In genomic region chr5:73406861-73407260, GRCm38 (mm10) we compare ENCODE assay signal across 13 mouse cellular contexts. TPM values are rescaled to one million over a fixed set of nuclear protein-coding genes. Genes with fewer than 3 reads are reported as not detected.
DNase-seq lines count a peak whose midpoint lies in the region; ATAC-seq and TF ChIP-seq lines count a peak whose summit lies in the region.
"Had no signal": no experiment of that assay in that cellular context is flagged by ENCODE, and none has a peak within 500 bp of the region (broad histone marks: within the 10 kb centered on the region; RNA-seq: fewer than 3 reads in every experiment).

No protein-coding gene starts in this region.

- no peak overlapping the region for H3K4me2 ChIP-seq in kidney, postnatal 0 days (ENCODE audit: low read length)
- H3K4me2 ChIP-seq in stomach, postnatal 0 days (replicated peaks; ENCODE audit: low read depth) = no peak overlapping the region; the same call in 1 of the 2 replicates

- H3K36me3 ChIP-seq in kidney, postnatal 0 days (ENCODE audit: insufficient read depth, low read length) = no peaks in the 10 kb centered on the region
- no peaks in the 10 kb centered on the region for H3K36me3 ChIP-seq in stomach, postnatal 0 days (ENCODE audit: control insufficient read depth, insufficient read depth, low read length)
- H3K36me3 ChIP-seq: hindbrain, embryonic 13.5 days; liver, embryonic 13.5 days had no signal

- no peaks in the 10 kb centered on the region for H3K4me1 ChIP-seq in kidney, postnatal 0 days (replicated peaks; ENCODE audit: insufficient read depth, low read length)
- H3K4me1 ChIP-seq in stomach, postnatal 0 days (replicated peaks; ENCODE audit: control insufficient read depth, insufficient read depth) = peaks cover 6% of the 10 kb centered on the region
- H3K4me1 ChIP-seq: liver, embryonic 13.5 days had no signal

- no peak for TF ChIP-seq EP300 in stomach, postnatal 0 days (optimal IDR thresholded peaks at IDR 0.05)

- ATAC-seq in frontal cortex, adult (ENCODE audit: low TSS enrichment) = peak; percentile 60
- ATAC-seq in kidney, postnatal 0 days (replicated peaks; ENCODE audit: low FRiP score, low read depth) = no peak
- ATAC-seq in stomach, postnatal 0 days (ENCODE audit: low FRiP score, low TSS enrichment) = peak; percentile 56

- no peak overlapping the region for H3K4me3 ChIP-seq in kidney, postnatal 0 days (replicated peaks; ENCODE audit: low read depth, low read length)
- H3K4me3 ChIP-seq in stomach, postnatal 0 days (ENCODE audit: low read depth, low read length) = no peak overlapping the region
- H3K4me3 ChIP-seq: liver, embryonic 13.5 days had no signal

- peaks cover 5% of the 10 kb centered on the region for H3K27me3 ChIP-seq in kidney, postnatal 0 days (ENCODE audit: insufficient read depth, low read length)
- no peaks in the 10 kb centered on the region; the same call in 1 of the 2 replicates for H3K27me3 ChIP-seq in stomach, postnatal 0 days (ENCODE audit: control insufficient read depth, insufficient read depth, low read length)

- no peak for DNase-seq in frontal cortex, postnatal 10 days (ENCODE audit: low spot score in 2 of 2)
- no peak for DNase-seq in kidney, postnatal 0 days (ENCODE audit: low spot score)
- no peak for DNase-seq in kidney, postnatal 10 days
- DNase-seq in right cerebral cortex, adult 18-20 months = peak; percentile 57
- no peak for DNase-seq in right cerebral cortex, postnatal 36 days (ENCODE audit: low spot score in 2 of 2)
- peak; percentile 50 for DNase-seq in stomach, postnatal 0 days (ENCODE audit: low spot score)
- no peak for DNase-seq in ovary, postnatal 10 days (ENCODE audit: low spot score)
- DNase-seq: B cell, adult 2 months; cerebellum, adult 9-11 months; gastrocnemius, postnatal 14 days; liver, embryonic 13.5 days had no signal

- H3K9ac ChIP-seq in kidney, postnatal 0 days (ENCODE audit: low read depth, low read length) = no peak overlapping the region
- no peak overlapping the region for H3K9ac ChIP-seq in stomach, postnatal 0 days (ENCODE audit: low read length)
- H3K9ac ChIP-seq: liver, embryonic 13.5 days had no signal

- WGBS in kidney, postnatal 0 days = 20% methylated on average over 6 of the region's 6 CpGs
- WGBS in stomach, postnatal 0 days = 26% methylated on average over 6 of the region's 6 CpGs

- peak; percentile 39; the same call in 1 of the 2 replicates for TF ChIP-seq CTCF in kidney, postnatal 0 days (IDR thresholded peaks at IDR 0.05; ENCODE audit: low read depth)
- TF ChIP-seq CTCF in stomach, postnatal 0 days (IDR thresholded peaks at IDR 0.05; ENCODE audit: low read depth) = peak; percentile 47

- no peaks in the 10 kb centered on the region for H3K9me3 ChIP-seq in kidney, postnatal 0 days (replicated peaks; ENCODE audit: low read length)
- H3K9me3 ChIP-seq in stomach, postnatal 0 days (ENCODE audit: control insufficient read depth, low read length) = no peaks in the 10 kb centered on the region
- H3K9me3 ChIP-seq: hindbrain, embryonic 13.5 days; liver, embryonic 13.5 days had no signal

- H3K27ac ChIP-seq in kidney, postnatal 0 days = no peak overlapping the region
- no peak overlapping the region for H3K27ac ChIP-seq in stomach, postnatal 0 days (replicated peaks)
- H3K27ac ChIP-seq: hindbrain, embryonic 13.5 days; liver, embryonic 13.5 days had no signal

RNA-seq across cellular contexts. Expression of gene Cwh43, which starts 1.0 kb away (rescaled TPM):
- 5.9 TPM in 2 replicates for polyA plus RNA-seq in kidney, postnatal 0 days (2015; fragmentation: Nextera tagmentation; extraction: Ambion mirVana)
- 8.6 and 10.9 TPM in 2 replicates for polyA plus RNA-seq in stomach, postnatal 0 days (2015; fragmentation: Nextera tagmentation; extraction: Ambion mirVana)
- polyA plus RNA-seq: liver, embryonic 13.5 days had no signal

Comparison
In these comparisons a context has a peak if more than half of its experiments do, and no peak if none do; other contexts are left out.
1. DNase-seq: peak in right cerebral cortex, adult 18-20 months (single experiment) and stomach, postnatal 0 days (single experiment); none in frontal cortex, postnatal 10 days (0 of 2), kidney, postnatal 0 days (single experiment), kidney, postnatal 10 days (single experiment), right cerebral cortex, postnatal 36 days (0 of 2) and ovary, postnatal 10 days (single experiment).